Mouse (Mus musculus): ENCODE measurements around the gene Eif2b4.
"Not testable (repeated sequence)": the region's sequence is repeated elsewhere in the genome, so short reads cannot be mapped to it uniquely, and the experiment has no call there.

Gene Eif2b4

GRCm38 (mm10) chr5:31192939-31193630 is at the start of gene Eif2b4, which contains the start of gene Snx17:
Gene Eif2b4 (minus strand): TSS chr5:31193430.
Gene Snx17 (plus strand): TSS chr5:31193227.
- DNase-seq = peak; percentile 99

- no peak for DNase-seq
Observed at GRCm38 (mm10) chr5:31242191-31242590, 49.0 kb upstream of the Eif2b4 start.

- DNase-seq = no peak
Observed at GRCm38 (mm10) chr5:31241522-31242034, 48.3 kb upstream of the Eif2b4 start.

- peak; percentile 98 for DNase-seq
Observed at GRCm38 (mm10) chr5:31240637-31241521, 47.6 kb upstream of the Eif2b4 start, which contains the start of the genes Nrbp1 and Gm9970. Gene Nrbp1 (plus strand): TSS chr5:31240864. Gene Gm9970 (minus strand): TSS chr5:31241232.

- DNase-seq = no peak
Observed at GRCm38 (mm10) chr5:31226641-31227040, 33.4 kb upstream of the Eif2b4 start.

GRCm38 (mm10) chr5:31222696-31223095 is 29.5 kb upstream of the Eif2b4 start:
- no peak for DNase-seq

GRCm38 (mm10) chr5:31221304-31221945 is 28.2 kb upstream of the Eif2b4 start:
- DNase-seq = peak; percentile 79

GRCm38 (mm10) chr5:31220448-31221303 is 27.4 kb upstream of the Eif2b4 start, which contains the start of gene Ppm1g:
Gene Ppm1g (minus strand): TSS chr5:31220687.
- peak; percentile 99 for DNase-seq

- DNase-seq = peak; percentile 67
Observed at GRCm38 (mm10) chr5:31219911-31220447, 26.7 kb upstream of the Eif2b4 start.

GRCm38 (mm10) chr5:31219474-31219873 is 26.2 kb upstream of the Eif2b4 start:
- no peak for DNase-seq

- no peak for DNase-seq
Observed at GRCm38 (mm10) chr5:31219070-31219469, 25.8 kb upstream of the Eif2b4 start.

GRCm38 (mm10) chr5:31218294-31218693 is 25.1 kb upstream of the Eif2b4 start:
- DNase-seq = peak; percentile 84

- DNase-seq = not testable (repeated sequence)
Observed at GRCm38 (mm10) chr5:31216554-31216953, 23.3 kb upstream of the Eif2b4 start.

GRCm38 (mm10) chr5:31204421-31204820 is 11.2 kb upstream of the Eif2b4 start:
- DNase-seq = no peak

GRCm38 (mm10) chr5:31203866-31204265 is 10.6 kb upstream of the Eif2b4 start:
- no peak for DNase-seq

GRCm38 (mm10) chr5:31202933-31203332 is 9.7 kb upstream of the Eif2b4 start:
- DNase-seq = no peak

- DNase-seq = peak; percentile 95
Observed at GRCm38 (mm10) chr5:31201742-31202590, 8.7 kb upstream of the Eif2b4 start, which contains the start of gene Zfp513. Gene Zfp513 (minus strand): TSS chr5:31202303.

GRCm38 (mm10) chr5:31201042-31201741 is 8.0 kb upstream of the Eif2b4 start:
- DNase-seq = no peak

- peak; percentile 34 for DNase-seq
Observed at GRCm38 (mm10) chr5:31200327-31200768, 7.1 kb upstream of the Eif2b4 start.

- no peak for DNase-seq
Observed at GRCm38 (mm10) chr5:31199893-31200292, 6.7 kb upstream of the Eif2b4 start.
